Mouse (Mus musculus): ENCODE results near the gene Glyctk.

DNA sequence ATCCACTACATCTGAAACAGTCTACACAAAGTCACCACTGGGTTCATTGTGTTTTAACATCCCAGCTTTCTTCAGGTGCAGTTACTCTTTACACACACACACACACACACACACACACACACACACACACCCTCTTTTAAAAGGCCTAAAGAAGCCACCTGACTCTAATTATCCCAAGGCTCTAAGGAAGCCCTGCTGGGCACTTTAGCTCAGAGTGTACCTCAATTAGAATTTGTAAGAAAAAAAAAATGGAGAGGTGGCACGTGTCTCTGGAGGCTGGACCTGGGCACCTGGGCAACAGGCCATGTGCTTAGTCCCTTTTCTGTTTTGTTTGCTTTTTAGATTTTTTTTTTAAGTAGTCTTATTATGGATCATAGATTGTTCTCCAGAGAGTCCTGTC is 9.8 kb upstream of the Glyctk start:
- no peak for TF ChIP-seq CTCF (IDR thresholded peaks at IDR 0.05; ENCODE audit: low read depth)
- no peak for TF ChIP-seq EP300 (IDR thresholded peaks at IDR 0.05; ENCODE audit: low read depth)
